Mouse (Mus musculus) layer of hippocampus, adult 11-12 months (tissue): ENCODE measurements at regions not wholly inside any gene's neighbourhood (a gene's known extent, or its start where the extent isn't known, plus 50 kb on each side); places are given as distances from the start of the nearest gene placed in this dataset.

Source experiments
- DNase-seq: peaks from one replicate; pipeline ENCODE4 v3.0.0; 2022; ENCODE audit warnings: low spot score

DNA sequence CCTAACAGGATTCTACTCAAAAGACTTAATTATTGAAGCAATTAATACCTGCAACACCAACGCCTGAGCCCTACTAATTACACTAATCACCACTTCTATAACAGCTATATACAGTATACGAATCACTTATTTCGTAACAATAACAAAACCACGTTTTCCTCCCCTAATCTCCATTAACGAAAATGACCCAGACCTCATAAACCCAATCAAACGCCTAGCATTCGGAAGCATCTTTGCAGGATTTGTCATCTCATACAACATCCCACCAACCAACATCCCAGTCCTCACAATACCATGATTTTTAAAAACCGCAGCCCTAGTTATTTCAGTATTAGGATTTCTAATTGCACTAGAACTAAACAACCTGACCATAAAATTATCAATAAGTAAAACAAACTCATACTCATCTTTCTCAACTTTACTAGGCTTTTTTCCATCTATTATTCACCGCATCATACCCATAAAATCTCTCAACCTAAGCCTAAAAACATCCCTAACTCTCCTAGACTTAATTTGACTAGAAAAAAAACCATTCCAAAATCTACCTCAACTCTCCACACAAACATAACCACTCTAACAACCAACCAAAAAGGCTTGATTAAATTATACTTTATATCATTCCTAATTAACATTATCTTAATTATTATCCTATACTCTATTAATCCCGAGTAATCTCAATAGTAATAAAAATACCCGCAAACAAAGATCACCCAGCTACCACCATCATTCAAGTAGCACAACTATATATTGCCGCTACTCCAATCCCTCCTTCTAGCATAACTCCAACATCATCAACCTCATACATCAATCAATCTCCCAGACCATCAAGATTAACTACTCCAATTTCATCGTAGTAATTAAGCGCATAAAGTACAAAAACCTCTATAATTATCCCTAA lies 830.9 kb upstream of the Tyrp1 start:
- DNase-seq, result no peak

DNA sequence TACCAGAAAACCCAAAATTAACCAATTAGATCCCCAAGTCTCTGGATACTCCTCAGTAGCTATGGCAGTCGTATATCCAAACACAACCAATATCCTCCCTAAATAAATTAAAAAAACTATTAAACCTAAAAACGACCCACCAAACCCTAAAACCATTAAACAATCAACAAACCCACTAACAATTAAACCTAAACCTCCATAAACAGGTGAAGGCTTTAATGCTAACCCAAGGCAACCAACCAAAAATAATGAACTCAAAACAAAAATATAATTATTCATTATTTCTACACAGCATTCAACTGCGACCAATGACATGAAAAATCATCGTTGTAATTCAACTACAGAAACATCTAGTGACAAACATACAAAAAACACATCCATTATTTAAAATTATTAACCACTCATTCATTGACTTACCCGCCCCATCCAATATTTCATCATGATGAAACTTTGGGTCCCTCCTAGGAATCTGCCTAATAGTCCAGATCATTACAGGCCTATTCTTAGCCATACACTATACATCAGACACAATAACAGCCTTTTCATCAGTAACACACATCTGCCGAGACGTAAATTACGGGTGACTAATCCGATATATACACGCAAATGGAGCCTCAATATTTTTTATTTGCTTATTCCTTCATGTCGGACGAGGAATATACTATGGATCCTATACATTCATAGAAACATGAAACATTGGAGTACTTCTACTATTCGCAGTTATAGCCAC lies 830.1 kb upstream of the Tyrp1 start:
- DNase-seq, result no peak

DNA sequence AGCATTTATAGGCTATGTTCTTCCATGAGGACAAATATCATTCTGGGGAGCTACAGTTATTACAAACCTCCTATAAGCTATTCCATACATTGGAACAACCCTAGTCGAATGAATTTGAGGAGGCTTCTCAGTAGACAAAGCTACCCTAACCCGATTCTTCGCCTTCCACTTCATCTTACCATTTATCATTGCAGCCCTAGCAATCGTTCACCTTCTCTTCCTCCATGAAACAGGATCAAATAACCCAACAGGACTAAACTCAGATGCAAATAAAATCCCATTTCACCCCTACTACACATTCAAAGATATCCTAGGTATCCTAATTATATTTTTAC lies 829.6 kb upstream of the Tyrp1 start:
- no peak for DNase-seq

DNA sequence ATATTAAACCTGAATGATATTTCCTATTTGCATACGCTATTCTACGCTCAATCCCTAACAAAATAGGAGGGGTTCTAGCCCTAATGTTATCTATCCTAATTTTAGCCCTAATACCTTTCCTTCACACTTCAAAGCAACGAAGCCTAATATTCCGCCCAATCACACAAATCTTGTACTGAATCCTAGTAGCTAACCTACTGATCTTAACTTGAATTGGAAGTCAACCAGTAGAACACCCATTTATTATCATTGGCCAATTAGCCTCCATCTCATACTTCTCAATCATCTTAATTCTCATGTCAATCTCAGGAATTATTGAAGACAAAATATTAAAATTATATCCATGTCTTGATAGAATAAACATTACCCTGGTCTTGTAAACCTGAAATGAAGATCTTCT lies 829.1 kb upstream of the Tyrp1 start:
- no peak for DNase-seq

DNA sequence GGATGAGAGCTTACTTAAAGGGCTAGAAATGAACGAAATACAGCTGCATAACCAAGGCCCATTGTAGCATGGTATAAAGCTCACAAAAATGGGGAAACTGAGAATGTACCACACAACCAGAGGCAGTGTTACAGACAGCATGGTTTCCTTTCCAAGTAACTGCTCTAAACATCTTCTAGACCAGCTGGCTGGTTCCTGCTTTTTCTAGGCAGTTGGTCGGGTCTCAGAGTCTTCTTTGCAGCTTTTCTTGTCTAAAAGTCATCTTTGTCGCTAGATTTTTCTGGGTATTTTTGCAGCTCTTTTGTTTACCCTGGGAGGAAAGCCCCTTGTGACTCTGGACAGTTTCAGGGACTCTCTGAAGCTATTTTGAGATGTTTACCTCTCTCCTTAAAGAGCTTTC lies 806.0 kb upstream of the Tyrp1 start:
- no peak for DNase-seq

DNA sequence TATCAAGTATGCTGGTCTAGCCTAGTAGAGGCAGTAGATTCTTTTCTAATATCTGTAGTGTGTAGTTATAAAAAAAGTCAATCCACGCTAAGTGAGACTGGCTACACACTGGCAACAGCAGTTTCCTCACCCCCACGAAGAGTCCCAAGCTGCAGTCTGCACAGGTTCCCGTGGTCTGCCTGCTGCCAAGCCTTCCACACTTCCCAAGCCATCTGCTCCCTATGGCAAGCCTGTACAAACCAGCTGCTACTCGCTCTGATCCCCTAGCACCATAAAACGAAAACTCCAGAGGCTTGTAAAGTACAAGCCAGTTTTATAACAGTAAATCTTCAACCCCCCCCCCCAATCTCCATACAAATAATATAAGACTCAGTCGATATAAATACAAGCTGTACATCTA lies 786.0 kb upstream of the Tyrp1 start:
- DNase-seq, result peak; percentile 82
